Mouse (Mus musculus) liver, adult 2 months (tissue): ENCODE measurements at regions not wholly inside any gene's neighbourhood (a gene's known extent, or its start where the extent isn't known, plus 50 kb on each side); places are given as distances from the start of the nearest gene placed in this dataset.

Experiments used
- DNase-seq: peaks from one replicate; pipeline ENCODE4 v3.0.0-alpha.2; 2011; ENCODE audit warnings: low read depth, low spot score; ENCODE audit errors: extremely low read depth
- H3K27ac ChIP-seq: fragments of 200-500 bp; replicated peaks from 2 replicates; pipeline ENCODE4 v1.5.1; 2012; ENCODE audit warnings: low read depth, mild to moderate bottlenecking, control low read depth, inconsistent platforms, low read length; ENCODE audit not compliant: insufficient read depth
- H3K27me3 ChIP-seq: fragments of 200-500 bp; 2 replicates; pipeline ENCODE4 v1.6.1; 2012; ENCODE audit warnings: mild to moderate bottlenecking, moderate library complexity, low read length, inconsistent platforms; ENCODE audit not compliant: control insufficient read depth, insufficient read depth
- H3K36me3 ChIP-seq: fragments of 200-500 bp; 2 replicates; pipeline ENCODE4 v1.6.1; 2012; ENCODE audit warnings: low read length, inconsistent platforms; ENCODE audit not compliant: control insufficient read depth, insufficient read depth
- H3K4me1 ChIP-seq: fragments of 200-500 bp; 2 replicates; pipeline ENCODE4 v1.6.1; 2011; ENCODE audit warnings: low read length; ENCODE audit not compliant: control insufficient read depth, insufficient read depth
- H3K4me3 ChIP-seq: fragments of 200-500 bp; 2 replicates; pipeline ENCODE4 v1.5.1; 2011; ENCODE audit warnings: low read depth, mild to moderate bottlenecking, control low read depth, low read length, moderate library complexity; ENCODE audit not compliant: insufficient read depth
- H3K79me2 ChIP-seq: fragments of 200-500 bp; 2 replicates; pipeline ENCODE4 v1.6.1; 2012; ENCODE audit warnings: inconsistent platforms, mild to moderate bottlenecking, low read length, moderate library complexity; ENCODE audit not compliant: control insufficient read depth, insufficient read depth
- H3K9ac ChIP-seq: fragments of 200-500 bp; 2 replicates; pipeline ENCODE4 v1.6.1; 2012; ENCODE audit warnings: low read depth, mild to moderate bottlenecking, control low read depth, inconsistent platforms, low read length
- CTCF ChIP-seq: fragments of 200-500 bp; IDR thresholded peaks from 2 replicates; pipeline ENCODE4 v1.5.1; 2011; ENCODE audit warnings: low read depth, low read length, control low read depth
- POLR2A ChIP-seq: fragments of 200-500 bp; IDR thresholded peaks from 2 replicates; pipeline ENCODE4 v1.6.1; 2011; ENCODE audit warnings: low read length, control low read depth; ENCODE audit not compliant: insufficient read depth; ENCODE audit errors: extremely low read depth
- WGBS: fragments of 180-500 bp; shearing (Covaris S2); methylation state at CpG from one replicate; pipeline ENCODE4 v1.1.7; 2018; 5-methylcytosine and 5-hydroxymethylcytosine counted together

DNA sequence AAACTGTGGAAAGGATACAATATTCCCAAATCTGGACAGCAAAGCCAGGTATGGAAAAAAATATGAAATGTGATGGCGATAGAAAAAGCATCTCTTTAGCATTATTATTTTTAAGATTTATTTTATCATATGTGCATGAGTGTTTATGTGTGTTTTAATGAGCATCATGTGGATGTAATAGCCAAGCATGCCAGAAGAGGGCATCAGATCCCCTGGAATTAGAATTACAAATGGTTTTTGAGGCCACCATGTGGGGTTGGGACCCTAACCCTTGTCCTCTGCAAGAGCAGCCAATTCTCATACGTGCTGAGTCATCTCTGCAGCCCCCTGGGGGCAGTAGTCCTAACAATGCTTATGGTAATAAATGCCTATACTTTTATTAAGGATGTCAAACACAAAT lies 111.4 kb upstream of the Vstm2b start:
- H3K27ac ChIP-seq = no peak overlapping the region
- no peak overlapping the region for H3K9ac ChIP-seq
- H3K4me1 ChIP-seq = no peaks in the 10 kb centered on the region
- no peaks in the 10 kb centered on the region for H3K36me3 ChIP-seq
- whole genome bisulfite sequencing = 69% methylated on average over 2 of the region's 2 CpGs
- H3K27me3 ChIP-seq = no peaks in the 10 kb centered on the region
- no peak overlapping the region for H3K4me3 ChIP-seq
- no peak for DNase-seq
- no peaks in the 10 kb centered on the region for H3K79me2 ChIP-seq
- no peak for TF ChIP-seq CTCF
- no peak for TF ChIP-seq POLR2A

DNA sequence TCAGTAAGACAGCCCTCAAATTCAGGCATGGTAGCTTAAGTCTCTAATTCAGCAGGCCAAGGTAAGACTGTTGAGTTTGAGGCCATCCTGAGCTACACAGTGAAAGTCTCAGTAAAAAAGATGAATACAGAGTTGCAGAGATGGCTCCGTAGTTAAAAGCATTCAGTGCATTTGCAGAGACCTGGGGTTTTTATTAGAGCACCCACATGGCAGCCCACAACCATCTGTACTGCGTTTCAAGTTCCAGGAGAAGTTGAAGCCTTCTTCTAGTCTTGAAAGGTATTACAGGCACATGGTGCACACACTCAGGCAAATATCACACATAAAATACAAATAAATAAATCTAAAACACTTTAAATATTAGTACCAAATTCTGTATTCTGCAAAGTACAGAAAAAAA lies 109.6 kb upstream of the Vstm2b start:
- no peak overlapping the region for H3K9ac ChIP-seq
- 78% methylated on average over 2 of the region's 2 CpGs for WGBS

DNA sequence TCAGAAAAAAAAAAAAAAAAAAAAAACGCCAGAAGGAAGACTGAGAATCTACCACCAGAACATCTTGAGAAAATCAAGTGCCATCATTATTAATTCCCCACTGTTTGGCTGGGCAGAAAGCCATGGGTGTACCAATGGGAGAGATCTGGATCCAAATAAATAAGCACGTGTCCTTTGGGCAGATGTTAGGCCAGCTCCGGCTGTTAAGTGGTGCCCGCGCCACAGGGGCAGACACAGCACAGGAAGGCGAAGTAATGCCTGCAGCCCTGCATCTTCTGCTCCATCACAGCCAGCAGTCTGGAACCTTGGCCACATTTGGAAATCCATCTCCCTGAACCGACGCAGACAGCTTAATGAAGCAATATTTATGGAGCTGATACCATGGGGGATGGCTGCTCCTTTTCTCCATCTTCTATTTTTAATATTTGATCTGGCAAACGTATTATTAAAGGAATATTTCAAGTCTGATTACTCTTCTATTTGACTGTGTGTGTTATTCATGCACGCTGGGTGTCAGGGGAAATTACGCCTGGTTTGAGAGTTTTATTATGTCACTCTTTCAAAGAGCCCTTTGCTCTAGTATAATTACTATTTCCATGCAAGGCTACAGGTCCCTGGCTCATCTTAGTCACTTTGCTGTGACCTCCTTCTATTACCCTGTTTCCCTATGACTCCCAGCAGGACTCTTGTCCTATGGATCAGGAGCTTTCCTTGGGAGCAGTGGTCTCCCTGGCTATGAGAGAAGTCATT lies 103.5 kb upstream of the Vstm2b start:
- Histone ChIP-seq H3K9ac (no peak overlapping the region), H3K79me2 (no peaks in the 10 kb centered on the region), H3K4me3 (no peak overlapping the region), H3K27ac (no peak overlapping the region), H3K36me3 (no peaks in the 10 kb centered on the region), H3K4me1 (no peaks in the 10 kb centered on the region), H3K27me3 (no peaks in the 10 kb centered on the region)
- TF ChIP-seq CTCF = no peak
- DNase-seq = no peak
- WGBS = 78% methylated on average over 11 of the region's 11 CpGs

More for the DNA sequence above, 109.6 kb upstream of the Vstm2b start:
- H3K27me3 ChIP-seq = no peaks in the 10 kb centered on the region
- H3K4me1 ChIP-seq = no peaks in the 10 kb centered on the region
- no peak overlapping the region for H3K27ac ChIP-seq
- H3K79me2 ChIP-seq = no peaks in the 10 kb centered on the region
- no peak for DNase-seq
- no peak for TF ChIP-seq POLR2A
- no peak for TF ChIP-seq CTCF
- no peaks in the 10 kb centered on the region for H3K36me3 ChIP-seq
- H3K4me3 ChIP-seq = no peak overlapping the region

- no peaks in the 10 kb centered on the region for H3K36me3 ChIP-seq
- H3K4me3 ChIP-seq = no peak overlapping the region
- no peak overlapping the region for H3K27ac ChIP-seq
- TF ChIP-seq CTCF (no peak), POLR2A (no peak)
- 72% methylated on average over 7 of the region's 7 CpGs for WGBS
- no peak overlapping the region for H3K9ac ChIP-seq
- no peaks in the 10 kb centered on the region for H3K79me2 ChIP-seq
- H3K4me1 ChIP-seq = no peaks in the 10 kb centered on the region
- no peaks in the 10 kb centered on the region for H3K27me3 ChIP-seq
- no peak for DNase-seq
Observed at GRCm38 (mm10) chr7:40799794-40800193, 98.3 kb upstream of the Vstm2b start.

DNA sequence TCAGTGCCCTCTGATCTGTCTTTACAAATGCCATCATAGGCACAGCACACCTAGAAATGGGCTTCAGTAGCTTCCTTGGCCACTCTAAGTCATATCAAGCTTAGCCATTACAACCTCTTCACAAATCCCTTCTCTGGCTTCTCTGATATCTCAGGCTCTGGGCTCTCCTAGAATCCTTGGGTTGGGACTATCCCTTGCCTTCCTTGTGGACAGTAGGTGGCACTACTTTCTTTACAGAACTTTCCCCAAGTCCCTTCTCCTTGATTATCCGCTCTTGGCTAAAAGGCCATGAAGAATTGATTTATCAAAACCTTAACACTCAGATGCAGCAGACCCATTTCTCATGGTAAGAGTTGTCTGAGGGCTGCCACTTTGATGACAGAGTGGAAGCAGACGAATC lies 96.8 kb upstream of the Vstm2b start:
- TF ChIP-seq POLR2A (no peak), CTCF (no peak)
- no peak for DNase-seq
- no peaks in the 10 kb centered on the region for H3K27me3 ChIP-seq
- no peak overlapping the region for H3K9ac ChIP-seq
- H3K27ac ChIP-seq = no peak overlapping the region
- no peaks in the 10 kb centered on the region for H3K36me3 ChIP-seq
- no peaks in the 10 kb centered on the region for H3K4me1 ChIP-seq
- no peaks in the 10 kb centered on the region for H3K79me2 ChIP-seq
- WGBS = 39% methylated on average over 2 of the region's 2 CpGs
- H3K4me3 ChIP-seq = no peak overlapping the region

GRCm38 (mm10) chr7:40805211-40805610 lies 92.9 kb upstream of the Vstm2b start:
- no peak overlapping the region for H3K4me3 ChIP-seq
- no peaks in the 10 kb centered on the region for H3K79me2 ChIP-seq
- no peaks in the 10 kb centered on the region for H3K27me3 ChIP-seq
- H3K9ac ChIP-seq = no peak overlapping the region
- H3K36me3 ChIP-seq = no peaks in the 10 kb centered on the region
- 46% methylated on average over 2 of the region's 2 CpGs for WGBS
- H3K27ac ChIP-seq = no peak overlapping the region
- H3K4me1 ChIP-seq = no peaks in the 10 kb centered on the region
- TF ChIP-seq CTCF = no peak
- TF ChIP-seq POLR2A = no peak
- DNase-seq = peak; percentile 0
